Mouse (Mus musculus): ENCODE measurements around the gene Emb. TPM values are rescaled to one million over a fixed set of nuclear protein-coding genes. Genes with fewer than 3 reads are reported as not detected.

The Emb gene
- 16.1 TPM for polyA plus RNA-seq (2014; fragmentation: Illumina TruSeq; extraction: RNeasy Lipid Tissue Mini Kit (QIAGEN cat#74804); ENCODE audit: low read depth, low replicate concordance)

GRCm38 (mm10) chr13:117208236-117208635 lies at the start of gene Emb:
Gene Emb (plus strand): TSS chr13:117208536.

DNA sequence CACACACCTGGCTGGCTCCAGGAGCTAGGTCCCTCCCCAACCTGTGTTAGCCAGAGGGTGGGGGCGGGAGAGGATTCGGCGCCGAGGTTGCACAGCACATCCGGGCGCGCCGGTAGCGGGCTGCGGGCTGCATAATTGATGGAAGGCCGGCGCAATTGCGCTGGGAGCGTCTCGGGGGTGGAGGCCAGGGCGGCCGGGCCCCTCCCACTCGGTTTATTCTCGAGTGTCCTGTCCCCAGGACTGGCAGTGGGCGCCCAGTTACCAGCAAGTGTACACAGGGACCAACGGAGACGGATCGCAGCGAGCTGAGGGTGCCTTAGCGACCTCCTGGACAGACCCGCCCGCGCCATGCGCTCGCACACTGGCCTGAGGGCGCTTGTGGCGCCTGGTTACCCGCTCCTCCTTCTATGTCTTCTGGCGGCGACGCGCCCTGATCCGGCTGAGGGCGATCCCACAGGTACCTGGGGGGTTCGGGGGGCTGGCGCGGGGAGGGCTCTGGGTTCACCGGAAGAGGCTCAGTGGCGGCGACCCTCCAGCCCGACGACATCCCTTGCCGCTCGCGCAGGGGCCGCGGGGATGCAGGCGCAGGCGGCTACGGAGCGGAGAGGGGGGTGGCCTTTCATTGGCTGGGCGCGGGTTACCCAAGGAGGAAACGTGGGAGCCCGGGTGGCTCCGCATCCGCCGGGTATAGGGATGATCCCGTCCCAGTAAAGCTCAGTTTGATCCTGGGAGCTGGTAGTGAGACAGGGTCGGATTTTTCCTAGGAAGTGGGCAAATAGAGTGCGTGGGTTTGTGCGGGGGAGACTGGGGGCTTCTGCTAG lies 12.4 kb downstream of the Emb start, which contains the start of gene Gm17509:
Gm17509 (minus strand) TSS at position 575 of the 821 bp plus-strand sequence.

Other genes starting within 250 kb of the Emb start
- 9.2 TPM for gene Parp8, start 183.0 kb upstream of the Emb start, polyA plus RNA-seq (2014; fragmentation: Illumina TruSeq; extraction: RNeasy Lipid Tissue Mini Kit (QIAGEN cat#74804); ENCODE audit: low read depth, low replicate concordance)
- gene Gm17509, start 12.5 kb downstream of the Emb start, polyA plus RNA-seq (2014; fragmentation: Illumina TruSeq; extraction: RNeasy Lipid Tissue Mini Kit (QIAGEN cat#74804); ENCODE audit: low read depth, low replicate concordance): not detected